13 mouse cellular contexts compared by ENCODE assay signal in genomic region chr8:106941806-106942205, GRCm38 (mm10).
"Had no signal": no experiment of that assay in that cellular context is flagged by ENCODE, and none has a peak within 500 bp of the region (broad histone marks: within the 10 kb centered on the region; RNA-seq: fewer than 3 reads in every experiment).

No protein-coding gene starts in this region.

- H3K9ac ChIP-seq: limb, embryonic 15.5 days; liver, embryonic 15.5 days; lung, embryonic 14.5 days; midbrain, embryonic 15.5 days; neural tube, embryonic 13.5 days had no signal

- H3K27ac ChIP-seq: limb, embryonic 15.5 days; liver, embryonic 15.5 days; macrophage; midbrain, embryonic 15.5 days; neural tube, embryonic 13.5 days had no signal

- H3K4me2 ChIP-seq: limb, embryonic 15.5 days; liver, embryonic 15.5 days; lung, embryonic 14.5 days; midbrain, embryonic 11.5 days; midbrain, embryonic 15.5 days; neural tube, embryonic 13.5 days had no signal

- DNase-seq: kidney, adult 2 months; kidney, postnatal 25 days; lung, embryonic 14.5 days; lung, postnatal 10 days; right cerebral cortex, postnatal 14 days; thymus, postnatal 36 days had no signal

- H3K9me3 ChIP-seq: limb, embryonic 15.5 days; liver, embryonic 15.5 days; megakaryocyte, embryonic 14.5 days; midbrain, embryonic 15.5 days; neural tube, embryonic 13.5 days had no signal

- H3K36me3 ChIP-seq: limb, embryonic 15.5 days; liver, embryonic 15.5 days; midbrain, embryonic 15.5 days; neural tube, embryonic 13.5 days had no signal

- ATAC-seq: midbrain, embryonic 15.5 days had no signal

- H3K27me3 ChIP-seq: limb, embryonic 15.5 days; midbrain, embryonic 15.5 days had no signal

- H3K4me3 ChIP-seq: limb, embryonic 15.5 days; liver, embryonic 15.5 days; megakaryocyte, embryonic 14.5 days; midbrain, embryonic 15.5 days; neural tube, embryonic 13.5 days had no signal
